Mouse (Mus musculus): ENCODE measurements at regions not wholly inside any gene's neighbourhood (a gene's known extent, or its start where the extent isn't known, plus 50 kb on each side); places are given as distances from the start of the nearest gene placed in this dataset.
A peak's percentile ranks its signal among the peaks of the same experiment; 100 is the strongest.
"Not testable (repeated sequence)": the region's sequence is repeated elsewhere in the genome, so short reads cannot be mapped to it uniquely, and the experiment has no call there.

DNA sequence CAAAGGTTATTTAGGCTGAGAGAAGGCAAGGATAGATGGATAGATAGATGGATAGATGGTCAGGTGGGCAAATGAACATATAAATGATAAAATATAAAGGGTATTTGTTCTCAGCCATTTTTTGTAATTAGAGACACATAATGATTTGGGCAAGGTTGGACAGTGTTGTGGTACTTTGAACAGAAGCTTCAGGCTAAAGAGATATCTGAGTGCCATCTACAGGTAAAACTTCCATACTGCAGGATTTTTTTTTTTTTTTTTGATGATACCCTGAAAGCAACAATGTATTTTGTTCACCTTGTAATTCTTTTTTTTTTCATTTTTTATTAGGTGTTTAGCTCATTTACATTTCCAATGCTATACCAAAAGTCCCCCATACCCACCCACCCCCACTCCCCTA is 110.1 kb upstream of the Trabd2b start:
- DNase-seq (ENCODE audit: extremely low spot score) = no peak

DNA sequence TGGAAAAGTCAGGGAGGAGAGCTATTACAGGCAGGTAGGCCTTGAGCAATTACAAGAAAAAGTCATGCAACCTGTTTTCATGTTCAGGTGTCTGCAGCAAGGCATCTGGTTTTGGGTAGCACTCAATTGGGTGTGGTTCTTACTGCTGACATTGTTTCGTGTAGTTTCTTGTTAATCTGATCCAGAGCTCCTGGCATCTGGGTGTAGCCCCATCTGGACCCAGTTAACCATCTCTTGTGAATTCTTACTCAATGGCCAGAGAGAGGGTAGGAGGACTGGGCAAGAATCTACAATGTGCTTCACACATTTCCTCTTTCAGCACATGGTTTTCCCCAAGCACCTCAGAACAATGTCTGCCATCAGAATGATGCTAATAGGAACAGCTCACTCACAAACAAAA is 108.0 kb upstream of the Trabd2b start:
- not testable (repeated sequence) for DNase-seq (ENCODE audit: extremely low spot score)

DNA sequence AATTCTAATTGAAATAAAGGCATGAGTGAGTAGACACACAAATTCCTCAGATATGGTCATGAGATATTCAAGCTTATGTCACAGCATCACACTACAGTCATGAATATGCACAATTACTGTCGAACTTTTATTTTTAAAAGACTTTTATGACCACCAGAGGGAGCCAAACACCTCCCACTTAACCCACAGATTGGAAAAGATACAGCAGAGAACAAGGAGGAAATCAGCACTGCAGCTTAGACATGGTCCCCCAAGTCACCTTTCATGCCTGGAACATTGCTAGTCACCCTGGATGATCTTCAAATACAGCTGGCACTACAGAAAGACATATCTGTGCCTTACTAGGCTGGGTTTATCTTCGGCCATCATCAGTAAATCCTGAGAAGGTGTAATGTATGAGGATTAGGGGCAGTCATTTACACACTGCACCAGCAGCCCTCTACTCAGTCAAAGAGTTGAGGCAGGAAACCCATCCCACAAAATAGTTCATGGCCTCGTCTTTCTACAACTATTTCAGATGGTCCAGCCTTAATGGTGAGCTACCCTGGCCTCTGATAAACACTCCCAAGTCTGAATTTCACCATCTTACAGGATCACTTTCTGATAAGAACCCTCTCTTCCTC is 106.0 kb upstream of the Trabd2b start:
- peak; percentile 47 for DNase-seq (ENCODE audit: extremely low spot score)

DNA sequence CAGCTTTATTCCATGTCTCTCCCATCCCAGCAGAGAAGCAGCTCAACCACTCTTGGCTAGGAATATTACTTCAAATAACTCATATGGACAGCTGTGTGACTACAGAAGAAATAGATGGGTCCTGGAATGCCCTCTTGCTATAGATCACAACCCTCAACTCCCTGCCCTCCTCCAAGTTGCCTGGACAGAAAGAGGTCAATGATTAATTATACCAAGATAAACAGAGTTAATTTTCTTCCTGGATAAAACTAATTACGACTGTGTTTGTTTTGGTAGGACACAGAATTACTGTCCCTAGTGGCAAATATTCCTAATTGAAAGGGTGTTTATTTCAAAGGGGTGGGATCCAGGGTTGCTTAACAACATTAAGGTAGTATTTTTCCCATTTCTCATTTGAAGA is 101.9 kb upstream of the Trabd2b start:
- no peak for DNase-seq (ENCODE audit: extremely low spot score)

DNA sequence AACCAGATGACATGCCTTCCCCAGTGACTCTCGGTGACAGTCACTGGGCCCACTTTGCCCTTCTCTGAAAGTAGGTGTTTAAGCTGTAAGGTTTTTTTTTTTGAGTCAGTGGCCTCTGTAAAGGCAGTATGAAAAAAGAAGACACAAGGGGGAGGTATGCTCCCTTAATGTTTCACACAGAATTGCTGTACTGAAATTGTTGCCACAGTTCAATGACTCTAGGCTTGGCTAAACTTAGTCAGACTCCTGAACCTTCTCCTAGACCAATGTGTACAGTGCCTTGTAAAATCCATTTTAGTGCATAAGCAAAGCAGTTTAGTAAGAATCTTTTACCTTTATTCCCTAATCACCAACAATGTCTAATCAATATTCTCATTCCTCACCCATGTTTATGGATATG is 99.0 kb upstream of the Trabd2b start:
- DNase-seq (ENCODE audit: extremely low spot score) = no peak

DNA sequence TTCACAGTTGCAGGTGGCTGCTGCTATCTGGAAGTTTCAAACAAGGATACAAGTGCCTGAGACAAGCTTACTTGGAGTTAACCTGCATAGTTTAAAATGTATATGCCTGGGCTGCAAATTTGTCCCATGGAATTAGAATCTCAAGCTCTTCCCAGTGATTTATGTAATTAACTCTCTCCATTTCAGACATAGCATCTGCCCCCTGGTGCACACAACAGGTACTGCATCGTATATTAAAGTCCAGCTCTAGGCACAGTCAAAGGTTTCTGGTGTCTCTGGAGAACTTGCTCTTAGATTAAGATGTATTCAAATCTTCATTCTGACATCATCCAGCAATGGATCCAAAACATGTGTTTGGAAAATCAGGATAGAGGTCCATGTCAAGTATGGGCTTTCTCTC is 98.0 kb upstream of the Trabd2b start:
- peak; percentile 36 for DNase-seq (ENCODE audit: extremely low spot score)

DNA sequence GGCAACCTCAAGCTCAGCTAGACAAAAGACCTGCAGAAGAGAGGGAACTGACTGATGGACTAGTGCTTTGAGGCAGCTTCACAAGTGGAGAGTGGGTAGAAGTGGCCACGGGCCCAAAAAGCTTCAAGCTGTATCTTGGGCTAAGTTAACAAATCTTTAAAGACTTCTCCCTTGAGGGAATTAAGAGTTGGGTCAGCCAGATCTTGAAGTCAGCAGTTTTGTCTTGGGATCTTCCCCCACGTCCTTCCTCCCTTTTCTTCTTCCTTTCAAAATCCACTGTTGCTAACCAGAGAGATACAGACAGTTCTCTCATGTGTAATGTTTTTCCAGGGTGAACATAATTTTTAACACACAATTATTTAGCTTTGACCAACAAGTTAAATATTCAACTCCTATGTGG is 91.5 kb upstream of the Trabd2b start:
- DNase-seq (ENCODE audit: extremely low spot score) = no peak

DNA sequence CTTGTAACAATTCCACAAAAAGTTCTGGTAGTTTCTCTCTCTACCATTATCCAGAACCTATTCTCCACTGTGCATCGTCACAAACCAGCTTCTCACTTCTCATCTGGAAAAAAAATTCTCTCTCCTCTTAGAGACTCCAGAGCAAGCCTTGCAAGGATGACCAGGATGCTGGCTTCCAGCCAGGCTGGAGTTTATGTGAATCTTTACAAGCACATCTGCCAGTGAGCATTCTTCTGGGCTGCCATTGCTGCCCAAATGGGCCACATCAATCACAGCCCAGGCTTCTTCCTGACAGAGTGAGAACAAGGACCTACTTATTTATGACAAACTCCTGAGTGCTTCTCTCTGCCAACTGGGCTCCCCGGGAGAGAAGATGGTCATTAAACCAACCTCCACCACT is 91.0 kb upstream of the Trabd2b start:
- DNase-seq (ENCODE audit: extremely low spot score) = no peak

DNA sequence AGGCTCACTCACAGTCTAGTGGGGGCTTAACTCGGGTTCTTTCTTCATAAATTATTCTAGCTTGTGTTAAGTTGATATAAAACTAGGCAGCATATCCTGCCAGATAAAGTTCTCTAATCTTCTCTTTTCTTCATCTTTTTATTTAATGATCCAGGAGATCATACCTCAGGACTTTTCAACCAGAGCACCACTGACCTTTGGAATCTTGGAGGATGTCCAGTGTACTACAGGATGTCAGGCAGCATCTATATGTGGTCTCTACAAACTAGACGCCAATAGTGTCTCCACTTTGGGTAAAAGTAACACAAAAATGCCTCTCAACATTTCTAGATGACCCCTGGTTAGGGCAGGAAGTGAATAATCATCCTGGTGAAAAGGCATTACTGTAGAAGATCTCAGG is 89.4 kb upstream of the Trabd2b start:
- no peak for DNase-seq (ENCODE audit: extremely low spot score)

DNA sequence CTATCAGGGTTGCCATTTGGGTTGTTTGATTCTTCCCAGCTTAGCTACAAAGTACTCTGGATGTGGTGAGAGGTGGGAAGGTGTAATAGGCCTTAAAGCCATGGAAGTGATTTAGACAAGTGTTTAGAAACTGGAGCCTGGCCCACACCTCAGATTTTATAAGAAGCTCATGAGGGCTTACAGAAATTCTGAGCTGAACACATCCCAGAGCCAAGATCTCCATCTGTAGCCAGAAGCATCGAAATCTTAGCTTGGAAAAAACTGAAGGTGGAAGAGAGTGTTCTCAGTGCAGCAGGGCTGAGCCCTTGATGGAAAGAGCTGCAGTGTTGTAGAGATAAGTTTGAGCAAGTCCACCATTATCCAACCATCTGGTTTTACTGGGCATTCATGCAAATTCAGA is 86.4 kb upstream of the Trabd2b start:
- DNase-seq (ENCODE audit: extremely low spot score) = no peak

DNA sequence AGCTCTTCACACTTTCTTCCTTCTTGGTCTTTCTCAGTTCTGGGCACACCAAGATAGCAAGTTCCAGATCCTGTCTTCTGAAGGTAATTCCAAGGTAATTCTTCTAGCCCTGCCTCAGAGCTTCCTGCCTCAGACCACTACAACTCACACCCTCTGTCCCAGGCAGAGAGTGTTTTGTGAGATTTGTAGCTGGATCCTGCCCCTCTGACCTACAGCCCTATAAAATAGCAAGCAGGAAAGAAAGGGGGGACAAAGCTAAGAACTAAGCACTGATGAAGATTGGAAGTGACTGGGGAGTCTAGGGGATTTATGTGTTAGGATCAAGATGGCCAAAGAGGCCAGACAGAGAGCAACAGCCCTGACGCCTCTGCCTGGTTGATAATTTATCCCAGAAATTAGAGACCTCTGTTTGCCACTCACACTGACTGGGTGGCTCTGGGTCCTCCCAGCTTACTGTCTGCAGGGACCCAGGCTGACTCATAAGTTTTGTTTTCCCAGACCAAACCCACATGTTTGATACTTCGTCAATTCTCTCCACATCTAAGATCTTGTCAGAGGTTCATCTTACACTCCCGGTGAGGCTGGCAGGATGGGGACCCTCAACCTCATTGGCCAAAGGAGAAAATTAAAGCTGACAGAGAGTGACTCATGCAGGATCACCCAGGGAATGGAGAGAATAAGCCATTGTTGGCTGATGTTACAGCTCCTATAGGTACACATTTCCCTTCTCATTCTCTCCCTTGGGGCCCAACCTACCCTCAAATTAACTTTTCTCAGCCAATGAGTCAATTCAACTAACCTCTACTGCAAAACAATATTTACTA is 84.8 kb upstream of the Trabd2b start:
- no peak for DNase-seq (ENCODE audit: extremely low spot score)

DNA sequence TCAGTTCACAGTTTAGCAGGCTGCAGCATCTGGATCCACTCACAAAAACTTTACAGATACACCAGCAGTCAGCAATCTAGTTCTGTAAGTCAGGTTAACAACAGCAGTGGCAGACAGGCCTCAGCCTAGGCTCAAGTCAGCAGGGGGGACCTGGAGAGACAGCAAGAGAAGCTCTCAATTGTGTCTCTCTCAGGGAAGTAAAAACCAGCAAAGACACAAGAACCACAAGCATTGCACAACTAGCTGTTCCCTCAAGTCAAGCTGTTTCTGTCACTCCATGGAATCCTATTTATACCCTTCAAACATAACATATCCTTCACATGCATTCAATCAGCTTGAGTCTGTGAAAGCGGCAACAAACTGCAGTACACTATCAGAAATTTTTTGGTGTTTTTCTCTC is 76.5 kb upstream of the Trabd2b start:
- no peak for DNase-seq (ENCODE audit: extremely low spot score)

DNA sequence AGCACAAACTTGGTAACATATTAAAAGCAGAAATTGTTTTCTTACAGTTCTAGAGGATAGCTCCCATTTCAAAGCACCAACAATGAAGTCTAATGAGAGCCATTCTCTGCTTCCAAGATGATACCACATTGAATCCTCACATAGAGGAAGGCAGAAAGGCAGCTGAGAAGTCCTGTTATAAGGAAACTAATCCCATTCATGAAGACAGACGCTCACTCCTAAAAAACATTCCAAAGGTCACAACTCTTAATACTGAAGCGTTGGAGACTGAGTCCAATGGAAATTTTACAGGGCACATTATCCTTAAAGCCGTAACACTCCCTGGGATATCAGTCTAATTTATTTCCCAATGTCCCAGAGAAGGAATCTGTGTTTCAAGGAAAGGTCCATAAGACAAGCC is 75.4 kb upstream of the Trabd2b start:
- no peak for DNase-seq (ENCODE audit: extremely low spot score)

DNA sequence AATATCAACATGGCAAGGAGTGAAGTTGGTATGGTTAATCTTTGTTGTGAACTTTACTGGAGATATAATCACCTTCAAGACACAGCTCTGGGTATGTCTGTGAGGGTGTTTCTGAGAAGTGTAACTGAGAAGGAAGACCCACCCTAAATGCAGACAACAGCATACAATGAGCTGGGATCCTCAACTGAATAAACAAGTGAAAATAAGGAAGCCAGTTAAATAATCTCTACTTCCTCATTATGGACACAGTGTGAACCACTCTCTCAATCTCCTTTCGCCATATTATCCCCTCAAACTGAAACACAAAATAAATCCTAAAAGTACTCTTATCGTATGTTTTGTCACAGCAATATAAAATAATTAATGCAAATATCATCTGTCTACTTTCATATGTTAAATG is 71.7 kb upstream of the Trabd2b start:
- no peak for DNase-seq (ENCODE audit: extremely low spot score)

DNA sequence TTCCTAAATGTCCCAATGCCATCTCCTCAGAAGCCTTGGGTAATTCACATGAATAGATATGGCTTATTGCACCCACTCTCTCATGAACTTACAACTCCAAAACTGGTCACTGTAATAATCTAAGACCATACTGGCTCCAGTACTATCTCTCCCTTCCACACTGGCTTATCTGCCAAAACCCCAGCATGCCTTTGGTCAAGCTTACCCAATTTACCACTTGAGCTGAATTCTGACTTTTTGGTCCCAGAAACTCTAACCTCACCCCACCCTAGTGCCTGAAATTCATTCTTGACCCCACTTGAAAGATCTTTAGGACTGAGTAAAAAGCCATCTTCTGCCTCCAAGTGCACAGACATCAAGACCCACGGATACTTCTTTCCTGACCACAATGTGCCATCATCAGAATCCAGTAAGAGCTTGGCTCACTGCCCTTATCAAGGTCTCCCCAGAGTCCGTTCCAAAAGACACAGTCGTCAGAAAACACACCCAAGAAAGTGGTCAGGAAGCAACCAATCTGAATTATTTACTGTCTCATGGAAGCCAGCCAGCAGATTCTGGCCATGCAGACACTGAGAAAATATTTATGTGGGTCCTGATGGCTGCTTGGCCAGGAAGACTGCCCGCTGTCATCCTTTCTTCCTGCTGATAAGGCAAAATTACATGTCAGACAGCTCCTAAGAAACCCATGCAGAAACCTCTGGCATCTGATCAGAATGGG is 70.3 kb upstream of the Trabd2b start:
- DNase-seq (ENCODE audit: extremely low spot score) = no peak

DNA sequence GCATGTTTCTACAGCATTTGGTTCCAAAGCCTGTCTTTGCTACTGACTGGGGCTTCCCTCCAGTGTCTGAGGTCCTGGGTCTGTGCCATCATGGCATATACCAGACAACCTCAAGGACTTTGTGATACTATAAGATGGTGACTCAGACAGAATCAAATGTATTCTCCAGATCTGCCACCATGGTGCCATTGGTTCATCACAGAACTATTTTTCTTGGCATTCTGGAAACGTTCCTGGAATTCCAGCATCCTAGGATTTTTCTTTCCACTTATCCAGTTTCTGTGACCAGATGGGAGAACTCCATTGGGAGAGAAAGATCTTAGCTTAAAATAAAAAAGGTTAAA is 69.8 kb upstream of the Trabd2b start:
- no peak for DNase-seq (ENCODE audit: extremely low spot score)

DNA sequence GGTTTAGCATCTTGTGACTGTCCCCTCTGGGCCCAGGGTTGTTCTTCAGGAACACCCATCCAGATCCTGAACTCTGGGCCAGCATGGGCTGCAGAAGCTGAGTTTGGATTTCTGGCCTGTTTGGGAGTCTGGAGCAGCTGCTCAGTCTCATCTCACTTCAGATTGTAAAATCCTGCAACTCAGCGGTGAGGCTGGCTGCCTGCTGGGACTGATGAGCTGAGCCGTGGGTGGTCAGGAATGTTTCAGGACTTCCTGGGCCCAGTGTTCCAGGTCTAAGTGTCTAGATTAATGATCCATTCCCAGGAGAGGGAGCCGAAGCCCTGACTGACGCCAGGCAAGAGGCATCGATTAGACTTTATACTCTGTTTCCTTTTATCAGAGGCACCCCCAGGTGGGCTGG is 66.7 kb upstream of the Trabd2b start:
- DNase-seq (ENCODE audit: extremely low spot score) = no peak

DNA sequence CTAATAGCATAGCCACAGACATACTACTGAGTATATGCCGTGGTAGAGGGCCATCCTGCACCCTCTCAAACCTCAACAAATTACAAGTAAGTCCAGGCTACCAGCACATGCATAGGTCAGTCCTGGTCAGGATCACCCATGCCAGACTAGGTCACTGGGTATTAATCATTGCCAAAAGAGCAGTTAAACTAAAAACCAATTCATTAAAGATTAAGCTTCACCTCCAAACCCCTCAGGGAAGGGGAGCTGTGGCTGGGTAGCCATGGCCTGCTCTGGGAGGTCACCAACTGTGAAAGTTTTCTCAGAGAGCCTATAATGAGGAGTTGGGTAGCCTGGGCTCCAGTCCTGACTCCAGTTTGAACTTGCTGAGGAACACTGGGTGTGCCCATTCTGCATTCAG is 61.4 kb upstream of the Trabd2b start:
- DNase-seq (ENCODE audit: extremely low spot score) = no peak

DNA sequence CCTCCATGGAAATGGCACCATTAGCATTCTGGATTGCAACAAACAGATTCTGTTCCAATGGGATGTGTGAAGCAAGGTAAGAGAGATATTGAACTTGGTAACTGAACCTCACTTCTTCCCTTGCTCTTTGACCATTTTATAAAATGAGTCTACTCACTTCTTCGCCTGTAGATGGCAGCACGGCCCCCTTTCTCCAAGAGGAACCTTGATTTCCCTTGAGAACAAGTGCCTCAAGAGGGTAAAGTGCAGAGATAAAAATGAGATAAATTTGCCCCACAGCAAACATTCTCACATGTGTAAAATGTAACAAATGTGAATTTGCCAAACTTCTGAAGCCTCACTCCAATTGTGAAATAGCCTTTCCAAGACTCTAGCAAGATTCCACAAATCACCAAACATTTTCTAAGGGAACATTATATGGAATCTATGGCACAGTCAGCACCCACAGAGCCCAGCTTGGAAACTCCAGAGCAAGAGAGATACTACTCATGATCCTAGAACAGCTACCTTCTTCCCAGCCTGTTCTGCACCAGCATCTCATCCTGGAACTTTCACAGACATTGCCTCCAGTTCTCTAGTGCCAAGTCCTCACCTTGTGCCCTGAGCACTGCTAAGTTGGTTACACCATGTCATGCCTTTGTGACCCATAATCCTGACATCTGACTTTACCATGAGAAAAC is 60.3 kb upstream of the Trabd2b start:
- peak; percentile 19 for DNase-seq (ENCODE audit: extremely low spot score)

DNA sequence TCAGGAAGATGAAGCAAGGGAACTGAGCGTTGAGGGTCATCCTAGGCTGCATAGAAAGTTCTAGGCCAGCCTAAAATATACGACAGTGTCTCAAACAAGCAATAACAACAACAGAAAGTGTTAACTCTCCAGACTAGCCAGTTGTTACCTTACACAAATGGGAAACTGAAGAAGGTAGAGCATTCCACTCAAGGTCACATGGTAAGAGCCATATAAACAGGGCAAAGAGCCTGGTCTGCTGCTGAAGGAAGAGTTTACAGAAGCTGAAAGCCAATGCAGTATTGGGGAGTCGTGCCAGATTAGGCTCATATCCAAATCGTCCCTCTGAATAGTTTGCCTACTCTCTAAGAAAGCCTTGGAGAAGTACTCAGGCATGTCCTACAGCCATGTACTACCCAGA is 59.6 kb upstream of the Trabd2b start:
- no peak for DNase-seq (ENCODE audit: extremely low spot score)

DNA sequence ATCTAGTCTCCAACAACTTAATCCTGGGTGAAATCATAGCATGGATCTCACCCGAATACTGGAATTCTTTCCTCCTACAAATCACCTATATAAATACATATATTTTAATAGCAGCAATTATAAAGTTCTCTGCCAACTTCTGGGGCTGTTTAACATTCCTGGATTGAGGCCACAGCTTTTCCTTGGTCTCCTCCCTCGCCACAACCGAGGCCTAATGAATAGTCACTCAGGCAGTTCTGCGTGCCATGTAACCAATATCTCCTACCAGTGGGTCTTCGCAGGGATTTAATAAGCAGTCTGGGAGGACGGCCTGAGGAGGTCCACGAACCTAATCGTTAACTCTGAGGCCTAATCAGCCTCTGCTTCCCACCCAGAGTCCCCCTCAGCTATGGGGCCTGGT is 56.9 kb upstream of the Trabd2b start:
- DNase-seq (ENCODE audit: extremely low spot score) = no peak

DNA sequence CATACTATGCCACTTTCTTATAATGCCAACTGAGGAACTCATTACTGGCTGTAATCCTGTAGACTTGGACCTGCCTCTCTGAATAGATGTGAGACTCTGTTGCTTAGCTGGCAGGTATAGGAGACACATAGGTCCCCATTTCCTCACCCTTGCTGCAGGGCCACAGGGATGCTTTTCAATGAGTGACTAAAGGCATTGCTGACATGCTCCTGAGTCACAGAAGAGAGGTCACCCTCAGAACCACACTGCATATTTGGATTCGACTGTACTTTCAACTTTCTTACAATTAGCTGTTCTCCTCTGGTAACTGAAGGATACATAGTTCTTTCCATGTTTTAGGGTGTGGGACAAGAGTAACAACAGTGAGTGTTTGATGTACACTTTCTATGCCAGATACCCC is 55.2 kb upstream of the Trabd2b start:
- no peak for DNase-seq (ENCODE audit: extremely low spot score)

DNA sequence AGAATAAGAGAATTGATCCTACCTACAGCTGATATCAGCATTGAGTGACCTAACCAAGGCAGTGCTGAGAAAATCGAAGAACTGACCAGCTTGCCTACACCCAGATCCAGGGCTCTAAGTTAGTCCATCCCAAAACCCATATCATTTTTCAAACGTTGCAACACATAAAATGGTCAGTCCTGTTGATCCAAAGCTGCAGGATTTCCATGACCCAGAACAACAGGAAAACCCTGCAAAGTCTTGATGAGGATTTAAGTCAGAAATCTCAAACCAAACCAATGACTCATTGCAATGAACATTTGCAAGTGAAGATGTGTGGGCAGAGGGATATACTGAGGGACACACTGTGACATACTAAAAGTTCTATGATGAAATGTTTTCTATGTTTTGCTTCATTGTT is 53.5 kb upstream of the Trabd2b start:
- no peak for DNase-seq (ENCODE audit: extremely low spot score)

Data from embryo, embryonic 9.5 days (tissue).